Mouse (Mus musculus): ENCODE measurements around the gene Praf2. TPM values are rescaled to one million over a fixed set of nuclear protein-coding genes. Genes with fewer than 3 reads are reported as not detected.
"Not testable (repeated sequence)": the region's sequence is repeated elsewhere in the genome, so short reads cannot be mapped to it uniquely, and the experiment has no call there.

The Praf2 gene
- 58.9 and 60.6 TPM in 2 replicates for polyA plus RNA-seq (2015; fragmentation: Nextera tagmentation; extraction: Ambion mirVana)

DNA sequence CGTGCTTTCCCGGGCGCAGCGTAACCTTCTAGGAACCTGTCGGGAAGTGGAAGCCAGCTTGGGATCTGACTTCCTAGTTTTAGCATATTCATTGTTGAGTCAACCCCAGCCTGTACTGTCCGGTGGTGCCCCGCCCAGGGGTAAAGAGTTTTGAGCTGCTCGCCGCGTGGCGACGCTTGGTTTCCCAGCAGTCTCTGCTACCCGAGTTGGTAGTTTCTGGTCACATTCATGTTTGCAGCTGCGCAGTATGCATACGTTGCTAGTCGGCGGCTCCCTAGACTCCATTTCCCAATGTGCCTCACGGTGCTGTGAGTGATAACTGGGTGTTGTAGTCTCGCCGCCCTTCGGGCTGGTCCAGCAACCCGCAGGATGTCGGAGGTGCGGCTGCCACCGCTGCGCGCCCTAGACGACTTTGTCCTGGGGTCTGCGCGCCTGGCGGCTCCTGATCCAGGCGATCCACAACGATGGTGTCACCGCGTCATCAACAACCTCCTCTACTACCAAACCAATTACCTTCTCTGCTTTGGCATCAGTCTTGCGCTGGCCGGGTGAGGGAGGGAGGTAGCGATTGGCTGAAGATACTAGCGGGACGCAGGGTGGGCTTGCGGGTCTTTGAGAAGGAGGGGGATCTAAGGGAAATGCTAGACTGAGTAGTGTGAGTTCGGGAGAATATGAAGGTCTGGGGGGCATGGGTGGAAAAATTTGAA is at the start of gene Praf2:
Praf2 (plus strand) TSS at position 225 of the 707 bp plus-strand sequence.
- WGBS = 11% methylated on average over 42 of the region's 42 CpGs
- Histone ChIP-seq H3K27me3 (no peaks in the 10 kb centered on the region), H3K9me3 (no peaks in the 10 kb centered on the region), H3K9ac (peak within 1 kb of the TSS; percentile 54), H3K27ac (peak within 1 kb of the TSS; percentile 59), H3K4me2 (peak within 1 kb of the TSS; percentile 54), H3K36me3 (0 out of 2 replicates have a peak, but pooled peaks cover 3% of the 10 kb centered on the region), H3K4me1 (peaks cover 6% of the 10 kb centered on the region), H3K4me3 (peak within 1 kb of the TSS; percentile 52)
- peak; percentile 91 for ATAC-seq (ENCODE audit: borderline replicate concordance, extremely low read depth, low FRiP score, low TSS enrichment)

DNA sequence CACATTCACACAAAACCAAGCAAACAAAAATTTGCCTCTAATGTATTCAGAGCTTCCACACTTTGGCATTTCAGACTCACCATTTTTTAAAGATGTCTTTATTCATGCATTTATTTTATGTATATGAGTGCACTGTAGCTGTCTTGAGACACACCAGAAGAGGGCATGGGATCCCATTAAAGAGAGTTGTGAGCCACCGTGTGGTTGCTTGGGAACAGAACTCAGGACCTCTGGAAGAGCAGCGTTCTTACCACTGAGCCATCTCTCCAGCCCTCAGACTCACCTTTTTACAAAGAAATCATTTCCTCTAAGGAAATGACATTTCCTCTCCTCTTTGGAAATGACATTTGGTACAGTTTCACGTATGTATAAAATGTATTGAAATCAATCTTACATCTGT is 49.3 kb upstream of the Praf2 start:
- Histone ChIP-seq H3K27ac (no peak overlapping the region), H3K4me2 (no peak overlapping the region; the same call in 1 of the 2 replicates), H3K4me3 (no peak overlapping the region), H3K27me3 (no peaks in the 10 kb centered on the region), H3K4me1 (peaks cover 10% of the 10 kb centered on the region), H3K9ac (no peak overlapping the region), H3K9me3 (no peaks in the 10 kb centered on the region), H3K36me3 (no peaks in the 10 kb centered on the region)
- WGBS = 33% methylated on average over 3 of the region's 3 CpGs
- no peak for ATAC-seq (ENCODE audit: borderline replicate concordance, extremely low read depth, low FRiP score, low TSS enrichment)

GRCm38 (mm10) chrX:7679405-7680056 is 48.7 kb upstream of the Praf2 start:
- H3K27me3 ChIP-seq = no peaks in the 10 kb centered on the region
- H3K4me3 ChIP-seq = peak overlapping the region; percentile 30
- 0 out of 2 replicates have a peak overlapping the region, but pooled peaks have one; percentile 15 for H3K27ac ChIP-seq
- H3K4me2 ChIP-seq = peak overlapping the region; percentile 54
- no peaks in the 10 kb centered on the region for H3K9me3 ChIP-seq
- 13% methylated on average over 21 of the region's 27 CpGs for WGBS
- H3K36me3 ChIP-seq = no peaks in the 10 kb centered on the region
- peak; percentile 93 for ATAC-seq (ENCODE audit: borderline replicate concordance, extremely low read depth, low FRiP score, low TSS enrichment)
- peaks cover 4% of the 10 kb centered on the region; the same call in 1 of the 2 replicates for H3K4me1 ChIP-seq
- no peak overlapping the region for H3K9ac ChIP-seq

GRCm38 (mm10) chrX:7680057-7680412 is 48.2 kb upstream of the Praf2 start:
- Histone ChIP-seq H3K4me2 (peak overlapping the region; percentile 54), H3K27me3 (no peaks in the 10 kb centered on the region), H3K27ac (no peak overlapping the region), H3K9me3 (no peaks in the 10 kb centered on the region), H3K4me3 (peak overlapping the region; percentile 30), H3K9ac (no peak overlapping the region), H3K36me3 (no peaks in the 10 kb centered on the region), H3K4me1 (no peaks in the 10 kb centered on the region)
- WGBS = 21% methylated on average over 12 of the region's 12 CpGs
- ATAC-seq (ENCODE audit: borderline replicate concordance, extremely low read depth, low FRiP score, low TSS enrichment) = peak; percentile 37; the same call in 1 of the 2 replicates

GRCm38 (mm10) chrX:7680864-7681263 is 47.4 kb upstream of the Praf2 start, which contains the start of gene Magix:
Gene Magix, minus strand, starts transcription at chrX:7681251.
- 61% methylated on average over 14 of the region's 14 CpGs for WGBS
- ATAC-seq (ENCODE audit: borderline replicate concordance, extremely low read depth, low FRiP score, low TSS enrichment) = no peak

GRCm38 (mm10) chrX:7688321-7688720 is 39.9 kb upstream of the Praf2 start:
- Histone ChIP-seq H3K27me3 (no peaks in the 10 kb centered on the region), H3K9ac (no peak overlapping the region), H3K27ac (no peak overlapping the region), H3K4me2 (no peak overlapping the region), H3K4me1 (no peaks in the 10 kb centered on the region), H3K4me3 (no peak overlapping the region), H3K36me3 (no peaks in the 10 kb centered on the region), H3K9me3 (no peaks in the 10 kb centered on the region)
- WGBS = 87% methylated on average over 2 of the region's 2 CpGs
- ATAC-seq (ENCODE audit: borderline replicate concordance, extremely low read depth, low FRiP score, low TSS enrichment) = no peak

More at GRCm38 (mm10) chrX:7680864-7681263, 47.4 kb upstream of the Praf2 start, which contains the start of gene Magix:
- Histone ChIP-seq H3K27ac (no peak within 1 kb of the TSS), H3K4me3 (peak within 1 kb of the TSS; percentile 30), H3K9me3 (no peaks in the 10 kb centered on the region), H3K9ac (no peak within 1 kb of the TSS), H3K4me2 (peak within 1 kb of the TSS; percentile 54), H3K27me3 (no peaks in the 10 kb centered on the region), H3K36me3 (no peaks in the 10 kb centered on the region), H3K4me1 (no peaks in the 10 kb centered on the region)

GRCm38 (mm10) chrX:7690486-7690885 is 37.8 kb upstream of the Praf2 start:
- ATAC-seq (ENCODE audit: borderline replicate concordance, extremely low read depth, low FRiP score, low TSS enrichment) = peak; percentile 65; the same call in 1 of the 2 replicates
- no peak overlapping the region for H3K9ac ChIP-seq
- H3K36me3 ChIP-seq = no peaks in the 10 kb centered on the region
- H3K27me3 ChIP-seq = no peaks in the 10 kb centered on the region
- H3K4me3 ChIP-seq = no peak overlapping the region
- no peaks in the 10 kb centered on the region for H3K9me3 ChIP-seq
- H3K4me2 ChIP-seq = no peak overlapping the region
- no peaks in the 10 kb centered on the region for H3K4me1 ChIP-seq
- peak overlapping the region; percentile 57 for H3K27ac ChIP-seq
- WGBS = 38% methylated on average over 3 of the region's 3 CpGs

- no peak overlapping the region for H3K27ac ChIP-seq
- WGBS = 35% methylated on average over 4 of the region's 4 CpGs
These were observed 35.4 kb upstream of the Praf2 start for GRCm38 (mm10) chrX:7692862-7693261.

DNA sequence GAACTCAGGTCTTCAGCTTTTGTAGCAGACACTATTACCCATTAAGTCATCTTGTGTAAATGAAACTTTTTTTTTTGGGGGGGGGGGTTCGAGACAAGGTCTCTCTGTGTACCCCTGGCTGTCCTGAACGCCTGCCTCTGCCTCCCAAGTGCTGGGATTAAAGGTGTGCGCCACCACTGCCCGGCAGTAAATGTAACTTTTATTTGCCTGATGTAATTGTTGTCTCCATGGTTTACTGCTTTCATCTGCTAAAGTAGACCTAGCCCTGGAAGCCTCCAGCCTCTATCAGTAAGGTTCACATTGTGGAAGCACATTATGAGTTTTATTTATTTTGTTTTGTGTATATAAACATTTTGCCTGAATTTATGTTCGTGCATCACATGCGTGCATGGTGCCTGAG is 31.7 kb upstream of the Praf2 start:
- no peak for ATAC-seq (ENCODE audit: borderline replicate concordance, extremely low read depth, low FRiP score, low TSS enrichment)
- Histone ChIP-seq H3K4me3 (peak overlapping the region; percentile 60; the same call in 1 of the 2 replicates), H3K9ac (no peak overlapping the region)

More at GRCm38 (mm10) chrX:7692862-7693261, 35.4 kb upstream of the Praf2 start:
- no peaks in the 10 kb centered on the region for H3K4me1 ChIP-seq
- no peak overlapping the region for H3K4me3 ChIP-seq
- H3K9ac ChIP-seq = no peak overlapping the region
- H3K4me2 ChIP-seq = no peak overlapping the region
- no peaks in the 10 kb centered on the region for H3K36me3 ChIP-seq
- no peaks in the 10 kb centered on the region for H3K27me3 ChIP-seq
- ATAC-seq (ENCODE audit: borderline replicate concordance, extremely low read depth, low FRiP score, low TSS enrichment) = no peak
- H3K9me3 ChIP-seq = no peaks in the 10 kb centered on the region

GRCm38 (mm10) chrX:7696954-7697381 is 31.3 kb upstream of the Praf2 start, which contains the start of gene Gpkow:
Gene Gpkow, plus strand, starts transcription at chrX:7697131.
- no peaks in the 10 kb centered on the region for H3K27me3 ChIP-seq
- H3K4me2 ChIP-seq = peak within 1 kb of the TSS; percentile 55
- H3K9me3 ChIP-seq = no peaks in the 10 kb centered on the region
- WGBS = 9% methylated on average over 33 of the region's 33 CpGs
- peaks cover 13% of the 10 kb centered on the region for H3K36me3 ChIP-seq
- peak; percentile 95 for ATAC-seq (ENCODE audit: borderline replicate concordance, extremely low read depth, low FRiP score, low TSS enrichment)
- H3K4me1 ChIP-seq = no peaks in the 10 kb centered on the region
- no peak within 1 kb of the TSS for H3K27ac ChIP-seq
- peak within 1 kb of the TSS; percentile 60 for H3K4me3 ChIP-seq
- peak within 1 kb of the TSS; percentile 61 for H3K9ac ChIP-seq

More for the DNA sequence above, 31.7 kb upstream of the Praf2 start:
- 42% methylated on average over 6 of the region's 6 CpGs for WGBS
- Histone ChIP-seq H3K4me2 (peak overlapping the region; percentile 39; the same call in 1 of the 2 replicates), H3K27me3 (no peaks in the 10 kb centered on the region), H3K9me3 (no peaks in the 10 kb centered on the region), H3K27ac (no peak overlapping the region), H3K4me1 (no peaks in the 10 kb centered on the region), H3K36me3 (peaks cover 8% of the 10 kb centered on the region; the same call in 1 of the 2 replicates)

DNA sequence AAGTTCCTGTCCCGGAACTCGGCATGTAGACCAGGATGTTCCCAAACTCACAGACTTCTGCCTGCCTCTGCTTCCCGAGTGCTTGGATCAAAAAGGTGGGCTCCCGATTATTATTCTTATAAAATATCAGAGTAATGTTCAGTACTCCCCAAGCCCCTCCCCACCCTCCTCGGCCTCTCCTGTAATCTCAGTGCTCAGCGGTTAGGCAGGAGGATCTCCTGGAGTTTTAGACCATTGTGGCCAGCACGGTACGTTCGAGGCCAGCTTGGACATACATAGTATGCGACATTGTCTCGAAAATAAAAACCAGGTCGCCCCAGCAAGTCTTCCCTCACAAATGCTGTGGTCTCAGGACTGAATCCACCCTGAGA is 14.5 kb upstream of the Praf2 start:
- not testable (repeated sequence) for H3K27me3 ChIP-seq; H3K36me3 ChIP-seq; ATAC-seq (ENCODE audit: borderline replicate concordance, extremely low read depth, low FRiP score, low TSS enrichment); H3K9me3 ChIP-seq; H3K4me1 ChIP-seq; H3K27ac ChIP-seq
- H3K4me2 ChIP-seq = peak overlapping the region; percentile 50
- H3K4me3 ChIP-seq = peak overlapping the region; percentile 37
- 0 out of 2 replicates have a peak overlapping the region, but pooled peaks have one; percentile 22 for H3K9ac ChIP-seq
- 6% methylated on average over 6 of the region's 12 CpGs for WGBS
